Mouse (Mus musculus) embryo, embryonic 9.5 days (tissue): ENCODE measurements at regions not wholly inside any gene's neighbourhood (a gene's known extent, or its start where the extent isn't known, plus 50 kb on each side); places are given as distances from the start of the nearest gene placed in this dataset.

ENCODE experiments used
- DNase-seq: peaks from one replicate; pipeline ENCODE4 v3.0.0-alpha.2; 2017; ENCODE audit errors: extremely low spot score

GRCm38 (mm10) chr14:81770421-81770820, 1786.5 kb downstream of the Olfm4 start:
- no peak for DNase-seq

DNA sequence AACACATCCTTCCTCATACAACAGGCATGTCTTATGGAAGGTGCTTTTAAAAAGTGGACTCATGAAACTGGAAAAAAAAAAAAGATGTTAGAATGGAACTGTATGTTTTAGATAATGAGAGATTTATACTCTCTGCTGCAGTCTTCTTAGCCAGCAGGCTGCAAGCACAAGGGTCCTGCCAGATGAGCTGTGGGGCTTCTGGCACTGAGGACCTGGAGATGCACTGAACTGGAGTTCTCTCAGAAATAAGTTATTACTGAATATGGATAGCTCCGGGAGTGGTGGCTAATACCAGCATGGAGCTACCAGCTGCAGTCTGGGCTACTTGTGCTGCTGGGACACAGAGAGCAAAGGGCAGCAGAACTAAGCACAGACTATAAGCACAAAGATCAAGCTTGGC, 1787.9 kb downstream of the Olfm4 start:
- no peak for DNase-seq

DNA sequence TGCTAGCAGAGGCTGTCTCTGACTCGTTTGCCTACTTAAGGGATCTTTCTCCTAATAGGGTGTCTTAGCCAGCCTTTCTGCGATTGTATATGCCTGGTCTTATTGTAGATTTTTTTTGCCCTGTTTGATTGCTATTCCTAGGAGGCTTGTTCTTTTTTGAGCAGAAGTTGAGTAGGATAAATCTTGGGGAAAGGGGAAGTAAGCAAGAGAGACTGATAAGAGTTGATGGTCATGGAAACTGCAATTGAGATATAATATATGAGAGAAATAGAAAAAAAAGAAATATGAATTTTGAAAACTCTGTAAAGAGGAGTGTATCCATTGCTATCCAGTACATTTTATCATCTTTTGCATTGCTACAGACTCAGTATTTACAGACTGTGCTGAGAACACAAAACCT, 1805.0 kb downstream of the Olfm4 start:
- no peak for DNase-seq

DNA sequence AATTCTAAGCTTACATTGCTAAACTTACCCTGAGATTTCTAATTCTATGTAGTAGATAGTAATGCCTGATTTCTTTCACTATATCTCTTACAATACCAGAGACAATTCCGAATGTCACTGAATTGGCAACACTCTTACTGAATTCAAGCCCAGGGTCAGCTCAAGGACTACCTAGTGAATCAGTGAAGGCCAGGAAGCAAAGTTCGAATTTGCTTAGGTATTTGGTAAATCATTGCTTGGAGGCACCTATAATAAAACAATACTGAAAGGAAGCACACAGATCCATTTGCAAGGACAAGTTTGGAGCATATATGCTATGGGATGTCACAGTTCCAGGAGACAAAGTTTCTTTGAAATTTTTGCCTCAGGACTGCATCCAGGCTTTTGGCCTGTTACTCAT, 1839.9 kb downstream of the Olfm4 start:
- DNase-seq: no peak

DNA sequence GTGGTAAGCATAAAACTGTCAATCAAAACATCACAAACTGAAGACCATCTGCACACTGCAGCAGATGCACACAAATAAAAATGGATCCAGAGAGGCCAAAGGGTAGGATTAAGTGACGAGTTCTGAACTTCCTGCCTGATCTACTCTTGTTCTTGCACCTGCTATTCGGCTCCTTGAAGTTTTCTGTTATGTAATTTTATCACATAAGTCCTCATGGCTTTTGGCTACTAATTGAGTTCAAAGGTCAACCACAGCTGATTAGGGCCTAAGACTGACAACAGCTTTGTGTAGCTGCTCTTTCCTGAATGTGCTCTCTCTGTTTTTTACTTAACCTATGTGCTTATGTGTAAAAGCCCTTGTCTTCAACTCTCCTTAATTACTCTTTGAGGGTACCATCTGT, 1874.7 kb downstream of the Olfm4 start:
- DNase-seq: peak; percentile 1

DNA sequence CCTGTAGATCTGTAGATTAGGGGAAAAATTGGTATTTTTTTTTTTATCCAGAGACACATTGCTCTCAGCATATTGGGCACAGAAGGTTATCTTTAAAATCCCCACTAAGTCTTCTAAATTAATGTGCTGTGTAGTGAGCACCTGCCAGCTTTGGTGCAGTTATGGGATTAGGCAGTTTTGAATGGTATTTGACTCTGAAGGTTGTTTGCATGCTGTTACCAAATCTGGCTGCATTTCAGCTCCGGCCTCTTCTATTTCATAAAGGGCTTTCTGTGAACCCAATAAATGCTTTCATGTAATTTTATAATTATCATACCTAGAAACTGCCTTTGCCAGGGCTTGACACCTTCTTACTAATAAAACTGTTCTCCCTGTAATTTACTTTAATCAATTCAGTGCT, 1886.5 kb downstream of the Olfm4 start:
- DNase-seq: no peak
